Mouse (Mus musculus) small intestine, adult 2 months (tissue): ENCODE results near the gene Elmo1. TPM values are rescaled to one million over a fixed set of nuclear protein-coding genes. Genes with fewer than 3 reads are reported as not detected.

Source experiments
- H3K27ac ChIP-seq: fragments of 200-500 bp; 2 replicates; pipeline ENCODE4 v1.5.1; 2012; ENCODE audit warnings: low read depth, low read length, control low read depth, inconsistent platforms; ENCODE audit not compliant: insufficient read depth
- H3K27me3 ChIP-seq: fragments of 200-500 bp; 2 replicates; pipeline ENCODE4 v1.6.1; 2012; ENCODE audit warnings: mild to moderate bottlenecking, moderate library complexity, low read length, inconsistent platforms; ENCODE audit not compliant: control insufficient read depth, insufficient read depth
- H3K36me3 ChIP-seq: fragments of 200-500 bp; 2 replicates; pipeline ENCODE4 v1.6.1; 2012; ENCODE audit warnings: mild to moderate bottlenecking, low read length, control low read depth, inconsistent platforms; ENCODE audit not compliant: control insufficient read depth, insufficient read depth
- H3K4me1 ChIP-seq: fragments of 200-500 bp; 2 replicates; pipeline ENCODE4 v1.6.1; 2012; ENCODE audit warnings: low read length, inconsistent platforms, mixed read lengths; ENCODE audit not compliant: control insufficient read depth, insufficient read depth, insufficient read length
- H3K4me3 ChIP-seq: fragments of 200-500 bp; 2 replicates; pipeline ENCODE4 v1.5.1; 2012; ENCODE audit warnings: low read depth, mild to moderate bottlenecking, control low read depth, inconsistent platforms, low read length, moderate library complexity
- CTCF ChIP-seq: fragments of 200-500 bp; IDR thresholded peaks from 2 replicates; pipeline ENCODE4 v1.5.1; 2012; ENCODE audit warnings: low read depth, mild to moderate bottlenecking, control low read depth, inconsistent platforms, low read length, moderate library complexity, mixed read lengths; ENCODE audit not compliant: insufficient replicate concordance, insufficient read length; ENCODE audit errors: extremely low read depth
- POLR2A ChIP-seq: fragments of 200-500 bp; IDR thresholded peaks from 2 replicates; pipeline ENCODE4 v1.6.1; 2012; ENCODE audit warnings: low read depth, mild to moderate bottlenecking, control low read depth, inconsistent platforms, low read length, moderate library complexity
- WGBS: fragments of 180-500 bp; shearing (Covaris S2); methylation state at CpG from one replicate; pipeline ENCODE4 v1.1.7; 2018; 5-methylcytosine and 5-hydroxymethylcytosine counted together
- polyA plus RNA-seq: library from polyadenylated mRNA; depleted of rRNA; stranded (reverse); fragments of >200 nt; gene quantifications from 2 replicates; pipeline ENCODE4 v1.2.3, GENCODE M21; 2012

Elmo1 gene
- polyA plus RNA-seq, 1 experiment = 23.8 TPM

- WGBS = 3% methylated on average over 5 of the region's 5 CpGs
- no peak overlapping the region for H3K27ac ChIP-seq
- no peak for TF ChIP-seq POLR2A
- TF ChIP-seq CTCF = peak; percentile 93; the same call in 1 of the 2 replicates
- no peak overlapping the region for H3K4me3 ChIP-seq
- H3K27me3 ChIP-seq = no peaks in the 10 kb centered on the region
- no peaks in the 10 kb centered on the region for H3K4me1 ChIP-seq
- peaks cover 13% of the 10 kb centered on the region for H3K36me3 ChIP-seq
Observed at GRCm38 (mm10) chr13:20292348-20292747, 202.0 kb downstream of the Elmo1 start.

DNA sequence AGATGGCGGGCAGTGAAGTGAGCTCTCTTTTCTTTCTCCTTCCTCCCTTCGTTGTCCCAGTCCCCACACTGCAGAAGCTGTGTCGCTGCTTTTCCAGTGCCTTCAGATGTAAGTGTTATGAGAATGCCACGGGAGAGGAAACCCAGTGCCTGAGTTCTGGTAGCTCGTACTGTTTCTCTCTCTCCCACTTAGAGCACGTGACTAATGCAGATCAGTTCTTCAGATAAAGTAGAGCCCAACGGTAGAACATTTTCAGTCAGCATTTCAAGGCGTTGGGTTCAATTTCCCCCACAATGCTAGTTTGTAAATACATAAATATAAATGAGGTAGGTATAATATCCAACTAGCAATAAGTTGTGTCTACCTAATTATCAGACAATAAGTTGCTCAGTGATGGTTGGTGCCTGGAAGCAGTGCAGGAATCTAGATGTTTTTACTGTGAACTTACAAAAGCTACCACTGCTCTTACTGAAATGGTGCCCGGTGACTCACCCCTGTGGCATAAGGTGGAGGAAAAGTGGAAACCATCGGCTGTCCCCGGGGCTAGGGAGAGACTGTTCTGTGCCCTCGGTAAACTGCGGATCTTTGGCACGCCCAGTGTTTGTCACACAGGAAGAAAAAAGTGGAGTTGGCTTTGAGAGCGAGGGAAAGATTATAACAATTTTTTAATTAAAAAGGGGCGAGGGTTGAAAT is 205.0 kb downstream of the Elmo1 start:
- peaks cover 4% of the 10 kb centered on the region for H3K36me3 ChIP-seq
- H3K27me3 ChIP-seq = no peaks in the 10 kb centered on the region
- TF ChIP-seq CTCF = no peak
- TF ChIP-seq POLR2A = no peak
- H3K4me3 ChIP-seq = no peak overlapping the region
- H3K4me1 ChIP-seq = no peaks in the 10 kb centered on the region
- WGBS = 78% methylated on average over 16 of the region's 16 CpGs
- no peak overlapping the region for H3K27ac ChIP-seq

- Histone ChIP-seq H3K27me3 (no peaks in the 10 kb centered on the region), H3K36me3 (peaks cover 2% of the 10 kb centered on the region), H3K4me1 (no peaks in the 10 kb centered on the region; the same call in 1 of the 2 replicates), H3K4me3 (no peak overlapping the region), H3K27ac (no peak overlapping the region)
- TF ChIP-seq CTCF (peak; percentile 71; the same call in 1 of the 2 replicates), POLR2A (no peak)
- 37% methylated on average over 3 of the region's 3 CpGs for WGBS
Observed at GRCm38 (mm10) chr13:20297841-20298240, 207.4 kb downstream of the Elmo1 start.

DNA sequence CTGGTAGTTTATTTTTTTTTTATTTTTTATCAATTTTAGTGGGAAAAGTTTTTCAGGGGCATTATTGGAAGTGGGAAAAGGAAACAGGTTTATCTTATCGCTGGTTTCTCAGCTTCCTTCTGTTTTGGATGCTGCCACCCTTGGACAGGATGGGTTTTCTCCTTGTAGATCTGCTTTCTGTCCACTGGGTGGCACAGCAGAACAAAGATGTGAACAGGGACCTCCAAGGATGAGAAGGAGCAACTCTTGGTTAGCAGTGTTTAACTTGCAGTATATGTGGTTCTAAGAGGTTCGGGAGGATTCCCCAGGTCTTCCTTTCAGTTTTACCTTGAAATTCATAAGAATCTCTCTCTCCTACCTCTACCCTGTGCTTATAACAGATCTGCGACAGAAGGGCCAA is 209.0 kb downstream of the Elmo1 start:
- Histone ChIP-seq H3K27me3 (no peaks in the 10 kb centered on the region), H3K27ac (no peak overlapping the region), H3K4me1 (no peaks in the 10 kb centered on the region; the same call in 1 of the 2 replicates), H3K4me3 (no peak overlapping the region), H3K36me3 (no peaks in the 10 kb centered on the region; the same call in 1 of the 2 replicates)
- WGBS = 60% methylated on average over 3 of the region's 3 CpGs
- TF ChIP-seq CTCF (no peak), POLR2A (no peak)

GRCm38 (mm10) chr13:20300052-20300564 is 209.7 kb downstream of the Elmo1 start:
- H3K27ac ChIP-seq = peak overlapping the region; percentile 85
- H3K4me3 ChIP-seq = no peak overlapping the region
- WGBS = 44% methylated on average over 3 of the region's 3 CpGs
- H3K36me3 ChIP-seq = no peaks in the 10 kb centered on the region; the same call in 1 of the 2 replicates
- no peak for TF ChIP-seq CTCF
- TF ChIP-seq POLR2A = no peak
- no peaks in the 10 kb centered on the region; the same call in 1 of the 2 replicates for H3K4me1 ChIP-seq
- H3K27me3 ChIP-seq = no peaks in the 10 kb centered on the region

- no peak overlapping the region for H3K4me3 ChIP-seq
- no peaks in the 10 kb centered on the region; the same call in 1 of the 2 replicates for H3K36me3 ChIP-seq
- no peaks in the 10 kb centered on the region; the same call in 1 of the 2 replicates for H3K4me1 ChIP-seq
- H3K27ac ChIP-seq = peak overlapping the region; percentile 85
- 30% methylated on average over 3 of the region's 3 CpGs for WGBS
- no peaks in the 10 kb centered on the region for H3K27me3 ChIP-seq
- TF ChIP-seq POLR2A = no peak
- no peak for TF ChIP-seq CTCF
Observed at GRCm38 (mm10) chr13:20300626-20301025, 210.2 kb downstream of the Elmo1 start.

- Histone ChIP-seq H3K27ac (no peak overlapping the region), H3K27me3 (no peaks in the 10 kb centered on the region), H3K4me1 (no peaks in the 10 kb centered on the region; the same call in 1 of the 2 replicates), H3K36me3 (no peaks in the 10 kb centered on the region; the same call in 1 of the 2 replicates), H3K4me3 (no peak overlapping the region)
- TF ChIP-seq POLR2A (no peak), CTCF (no peak)
- 93% methylated on average over 7 of the region's 7 CpGs for WGBS
Observed at GRCm38 (mm10) chr13:20301760-20302159, 211.4 kb downstream of the Elmo1 start.
